28 mouse cellular contexts compared by ENCODE assay signal in genomic region chr6:8101224-8101623, GRCm38 (mm10).
DNase-seq lines count a peak whose midpoint lies in the region; ATAC-seq and TF ChIP-seq lines count a peak whose summit lies in the region.
"Had no signal": no experiment of that assay in that cellular context is flagged by ENCODE, and none has a peak within 500 bp of the region (broad histone marks: within the 10 kb centered on the region; RNA-seq: fewer than 3 reads in every experiment).

No protein-coding gene starts in this region.

- no peak for TF ChIP-seq POLR2A in limb, embryonic 14.5 days (IDR thresholded peaks at IDR 0.05; ENCODE audit: borderline replicate concordance, extremely low read depth, insufficient read depth, insufficient read length)

- no peak overlapping the region for H3K4me3 ChIP-seq in embryonic facial prominence, embryonic 11.5 days (ENCODE audit: low read depth, low read length)
- H3K4me3 ChIP-seq in embryonic facial prominence, embryonic 10.5 days: no peak overlapping the region
- no peak overlapping the region for H3K4me3 ChIP-seq in limb, embryonic 14.5 days (replicated peaks; ENCODE audit: low read length)
- H3K4me3 ChIP-seq: embryonic facial prominence, embryonic 13.5 days; embryonic facial prominence, embryonic 15.5 days; erythroblast, embryonic 14.5 days; forebrain, embryonic 10.5 days; forebrain, embryonic 12.5 days had no signal

- no peak overlapping the region for H3K9ac ChIP-seq in embryonic facial prominence, embryonic 11.5 days (replicated peaks; ENCODE audit: low read length)
- no peak overlapping the region for H3K9ac ChIP-seq in limb, embryonic 14.5 days (ENCODE audit: low read depth, low read length, severe bottlenecking)
- H3K9ac ChIP-seq: embryonic facial prominence, embryonic 13.5 days; embryonic facial prominence, embryonic 15.5 days; forebrain, embryonic 12.5 days had no signal

- no peaks in the 10 kb centered on the region for H3K36me3 ChIP-seq in embryonic facial prominence, embryonic 11.5 days (replicated peaks; ENCODE audit: control insufficient read depth, insufficient read depth, low read depth, low read length)
- H3K36me3 ChIP-seq in embryonic facial prominence, embryonic 10.5 days (replicated peaks): no peaks in the 10 kb centered on the region
- H3K36me3 ChIP-seq in limb, embryonic 14.5 days (ENCODE audit: control insufficient read depth, insufficient read depth, low read length): no peaks in the 10 kb centered on the region
- H3K36me3 ChIP-seq: embryonic facial prominence, embryonic 13.5 days; embryonic facial prominence, embryonic 15.5 days; forebrain, embryonic 10.5 days; forebrain, embryonic 12.5 days; G1E had no signal

- no peaks in the 10 kb centered on the region for H3K4me1 ChIP-seq in embryonic facial prominence, embryonic 11.5 days (ENCODE audit: control insufficient read depth, insufficient read depth, low read length)
- H3K4me1 ChIP-seq in embryonic facial prominence, embryonic 10.5 days: no peaks in the 10 kb centered on the region
- H3K4me1 ChIP-seq in limb, embryonic 14.5 days (ENCODE audit: control insufficient read depth, insufficient read depth, low read length): 0 out of 2 replicates have a peak, but pooled peaks cover 3% of the 10 kb centered on the region
- H3K4me1 ChIP-seq: embryonic facial prominence, embryonic 13.5 days; embryonic facial prominence, embryonic 15.5 days; forebrain, embryonic 10.5 days; forebrain, embryonic 12.5 days had no signal

- H3K27me3 ChIP-seq in embryonic facial prominence, embryonic 11.5 days (ENCODE audit: control insufficient read depth, insufficient read depth, low read length): no peaks in the 10 kb centered on the region
- H3K27me3 ChIP-seq in embryonic facial prominence, embryonic 10.5 days (replicated peaks; ENCODE audit: low read depth, poor library complexity, severe bottlenecking): no peaks in the 10 kb centered on the region
- H3K27me3 ChIP-seq in limb, embryonic 14.5 days (ENCODE audit: control insufficient read depth, insufficient read depth, low read length): no peaks in the 10 kb centered on the region
- H3K27me3 ChIP-seq: CH12.LX; embryonic facial prominence, embryonic 13.5 days; embryonic facial prominence, embryonic 15.5 days; forebrain, embryonic 12.5 days; Patski had no signal

- peak; percentile 37 for DNase-seq in embryonic facial prominence, embryonic 11.5 days (ENCODE audit: low spot score)
- no peak for DNase-seq in embryonic facial prominence, embryonic 10.5 days (ENCODE audit: low spot score)
- DNase-seq in forelimb bud, embryonic 11.5 days (ENCODE audit: low read depth, low spot score): peak; percentile 65
- DNase-seq in limb, embryonic 14.5 days (ENCODE audit: low spot score): no peak
- DNase-seq in spleen, adult 18-20 months: no peak
- no peak for DNase-seq in kidney, postnatal 25 days
- DNase-seq: adrenal gland, adult 8-10 months; adrenal gland, postnatal 14 days; adrenal gland, postnatal 36 days; B cell, adult 2 months; cerebellum, adult 11-12 months; cerebellum, adult 2 months; cerebellum, adult 9-10 months; cerebellum, postnatal 10 days; cerebellum, postnatal 25 days; embryo, embryonic 11 days had no signal

- no peak for ATAC-seq in embryonic facial prominence, embryonic 11.5 days (replicated peaks; ENCODE audit: insufficient number of reproducible peaks, low FRiP score, low TSS enrichment, low read depth)
- ATAC-seq in limb, embryonic 14.5 days (ENCODE audit: low FRiP score, low read depth): peak; percentile 62; the same call in 1 of the 2 replicates
- ATAC-seq: activated CD4-positive, CD25-positive, alpha-beta regulatory T cell, adult 4 months; CD4-positive, CD25-positive, alpha-beta regulatory T cell, adult 4 months; forebrain, embryonic 14.5 days; forebrain, embryonic 16.5 days; Patski had no signal

- no peaks in the 10 kb centered on the region for H3K9me3 ChIP-seq in embryonic facial prominence, embryonic 11.5 days (replicated peaks; ENCODE audit: control insufficient read depth, low read length)
- no peaks in the 10 kb centered on the region for H3K9me3 ChIP-seq in embryonic facial prominence, embryonic 10.5 days
- H3K9me3 ChIP-seq in limb, embryonic 14.5 days (ENCODE audit: control insufficient read depth, low read length): no peaks in the 10 kb centered on the region
- H3K9me3 ChIP-seq: embryonic facial prominence, embryonic 13.5 days; embryonic facial prominence, embryonic 15.5 days; forebrain, embryonic 10.5 days; forebrain, embryonic 12.5 days; G1E had no signal

- no peak overlapping the region for H3K4me2 ChIP-seq in embryonic facial prominence, embryonic 11.5 days (ENCODE audit: low read depth, low read length)
- H3K4me2 ChIP-seq in limb, embryonic 14.5 days (replicated peaks; ENCODE audit: low read depth, low read length, severe bottlenecking): no peak overlapping the region
- H3K4me2 ChIP-seq: embryonic facial prominence, embryonic 13.5 days; embryonic facial prominence, embryonic 15.5 days; forebrain, embryonic 12.5 days had no signal

- no peak overlapping the region for H3K27ac ChIP-seq in embryonic facial prominence, embryonic 11.5 days (replicated peaks; ENCODE audit: low read depth, low read length)
- no peak overlapping the region for H3K27ac ChIP-seq in embryonic facial prominence, embryonic 10.5 days (replicated peaks)
- no peak overlapping the region for H3K27ac ChIP-seq in limb, embryonic 14.5 days (replicated peaks; ENCODE audit: low read depth, low read length)
- H3K27ac ChIP-seq: embryonic facial prominence, embryonic 13.5 days; embryonic facial prominence, embryonic 15.5 days; forebrain, embryonic 10.5 days; forebrain, embryonic 12.5 days had no signal

Comparison
In these comparisons a context has a peak if more than half of its experiments do, and no peak if none do; other contexts are left out.
1. DNase-seq: peak in embryonic facial prominence, embryonic 11.5 days (single experiment) and forelimb bud, embryonic 11.5 days (single experiment); none in embryonic facial prominence, embryonic 10.5 days (single experiment), limb, embryonic 14.5 days (single experiment), spleen, adult 18-20 months (0 of 2) and kidney, postnatal 25 days (0 of 2).